Mouse (Mus musculus) cerebellum, postnatal 36 days (tissue): ENCODE measurements around the gene Olfr450.
A peak's percentile ranks its signal among the peaks of the same experiment; 100 is the strongest.

Experiments
- DNase-seq, 2 experiments: peaks; one replicate each; pipeline ENCODE4 v3.0.0; 2021 to 2022; ENCODE audit warnings: mixed read lengths in 2 of 2

Gene Olfr450

GRCm38 (mm10) chr6:42811639-42812038 is at the start of gene Olfr450:
TSS of gene Olfr450 (plus strand) at chr6:42811939.
- DNase-seq = no peak

DNA sequence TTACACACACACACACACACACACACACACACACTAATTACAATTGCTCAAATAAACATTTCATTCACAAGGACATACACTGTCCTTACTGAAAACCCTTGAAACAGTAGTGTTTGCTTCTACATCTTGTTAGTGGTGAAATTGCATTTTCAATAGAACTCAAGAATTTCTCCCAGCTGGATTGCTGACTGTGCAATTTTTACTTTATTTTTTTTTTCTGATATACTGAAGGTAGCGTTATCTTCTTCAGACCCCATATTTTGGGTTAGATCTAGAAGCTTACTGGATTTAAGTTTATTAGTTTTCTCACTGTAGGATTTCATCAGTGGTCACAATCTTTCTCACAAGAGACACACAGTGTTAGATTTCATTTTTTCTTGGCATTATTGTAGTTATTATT is 34.7 kb upstream of the Olfr450 start:
- no peak for DNase-seq

GRCm38 (mm10) chr6:42784793-42785192 is 26.9 kb upstream of the Olfr450 start, which contains the start of gene Olfr452:
TSS of gene Olfr452 (plus strand) at chr6:42785093.
- DNase-seq = no peak

DNA sequence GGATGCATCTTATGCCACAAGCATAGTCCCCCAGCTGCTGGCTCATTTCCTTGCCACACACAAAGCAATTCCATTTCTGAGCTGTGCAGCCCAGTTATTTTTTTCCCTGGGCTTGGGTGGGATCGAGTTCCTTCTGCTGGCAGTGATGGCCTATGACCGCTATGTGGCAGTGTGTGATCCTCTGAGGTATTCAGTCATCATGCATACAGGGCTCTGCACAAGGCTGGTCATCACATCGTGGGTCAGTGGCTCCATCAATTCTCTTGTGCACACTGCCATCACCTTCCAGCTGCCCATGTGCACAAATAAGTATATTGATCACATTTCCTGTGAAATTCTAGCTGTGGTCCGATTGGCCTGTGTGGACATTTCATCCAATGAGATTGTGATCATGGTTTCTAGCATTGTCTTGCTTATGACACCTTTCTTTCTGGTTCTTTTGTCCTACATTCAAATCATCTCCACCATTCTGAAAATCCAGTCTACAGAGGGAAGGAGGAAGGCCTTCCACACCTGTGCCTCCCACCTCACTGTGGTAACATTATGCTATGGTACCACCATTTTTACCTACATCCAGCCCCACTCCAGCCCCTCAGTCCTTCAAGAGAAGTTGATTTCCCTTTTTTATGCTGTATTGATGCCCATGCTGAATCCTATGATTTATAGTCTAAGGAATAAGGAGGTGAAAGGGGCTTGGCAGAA is 21.3 kb upstream of the Olfr450 start:
- no peak for DNase-seq

- DNase-seq = no peak
Observed at GRCm38 (mm10) chr6:42790949-42791556, 20.7 kb upstream of the Olfr450 start.

DNA sequence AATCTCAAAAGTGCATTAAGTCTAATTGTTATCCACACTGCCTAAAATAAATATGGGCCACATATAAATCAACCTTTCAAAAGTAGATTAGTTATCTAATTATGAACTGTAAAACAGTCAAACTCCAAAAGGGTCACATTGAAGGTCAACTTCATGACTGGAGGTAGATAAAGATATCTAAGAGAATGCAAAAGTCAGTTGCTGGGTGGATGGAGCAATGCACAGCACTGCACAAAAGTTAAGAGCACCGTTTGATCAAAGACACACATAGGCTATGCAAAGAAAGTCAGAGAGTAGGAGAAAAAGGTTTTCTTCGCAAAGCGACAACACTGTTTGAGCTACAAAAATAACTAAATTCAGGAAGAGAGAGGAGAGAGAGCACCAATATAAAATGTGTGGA is 16.8 kb upstream of the Olfr450 start:
- no peak for DNase-seq

- DNase-seq = no peak
Observed at GRCm38 (mm10) chr6:42834084-42834483, 22.3 kb downstream of the Olfr450 start, which contains the start of gene Olfr449. TSS of gene Olfr449 (plus strand) at chr6:42834384.

- DNase-seq = peak in 1 of 2 experiments; percentile 38
Observed at GRCm38 (mm10) chr6:42860222-42860819, 48.6 kb downstream of the Olfr450 start.
